Mouse (Mus musculus): Measurements from ENCODE around the gene Ppp4r3a. TPM values are rescaled to one million over a fixed set of nuclear protein-coding genes. Genes with fewer than 3 reads are reported as not detected.
"Not testable (repeated sequence)": the region's sequence is repeated elsewhere in the genome, so short reads cannot be mapped to it uniquely, and the experiment has no call there.

Gene Ppp4r3a
- polyA plus RNA-seq, 1 experiment from 2014 or later = 50.1 TPM

DNA sequence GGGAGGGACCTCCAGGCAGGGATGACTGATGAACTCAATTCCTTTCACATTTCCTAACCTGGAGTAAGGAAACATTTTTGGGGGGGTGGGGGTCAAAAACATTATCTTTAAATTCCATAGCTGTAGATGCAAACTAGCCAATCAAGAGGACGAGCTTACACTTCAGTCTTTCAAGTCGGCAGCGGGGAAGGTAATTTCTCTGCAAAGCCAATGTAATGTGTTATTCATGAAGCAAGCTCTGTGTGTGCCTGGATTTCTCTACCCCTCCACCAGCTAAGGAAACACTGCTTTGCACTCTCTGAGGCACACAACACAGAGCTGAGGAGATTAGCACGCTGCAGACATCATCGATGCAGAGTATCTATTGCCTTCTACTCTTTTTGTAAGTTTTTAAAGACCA, 64.5 kb downstream of the Ppp4r3a start:
- 75% methylated on average over 5 of the region's 5 CpGs for WGBS (ENCODE audit: insufficient replicate concordance)
- H3K4me3 ChIP-seq = no peak overlapping the region
- no peaks in the 10 kb centered on the region for H3K9me3 ChIP-seq (replicated peaks)
- no peak for ATAC-seq
- H3K36me3 ChIP-seq = peaks cover 44% of the 10 kb centered on the region
- H3K4me1 ChIP-seq = peaks cover 79% of the 10 kb centered on the region
- H3K4me2 ChIP-seq = peak overlapping the region; percentile 54; the same call in 1 of the 2 replicates
- no peak overlapping the region for H3K9ac ChIP-seq
- H3K27ac ChIP-seq = no peak overlapping the region
- no peaks in the 10 kb centered on the region for H3K27me3 ChIP-seq (replicated peaks)

DNA sequence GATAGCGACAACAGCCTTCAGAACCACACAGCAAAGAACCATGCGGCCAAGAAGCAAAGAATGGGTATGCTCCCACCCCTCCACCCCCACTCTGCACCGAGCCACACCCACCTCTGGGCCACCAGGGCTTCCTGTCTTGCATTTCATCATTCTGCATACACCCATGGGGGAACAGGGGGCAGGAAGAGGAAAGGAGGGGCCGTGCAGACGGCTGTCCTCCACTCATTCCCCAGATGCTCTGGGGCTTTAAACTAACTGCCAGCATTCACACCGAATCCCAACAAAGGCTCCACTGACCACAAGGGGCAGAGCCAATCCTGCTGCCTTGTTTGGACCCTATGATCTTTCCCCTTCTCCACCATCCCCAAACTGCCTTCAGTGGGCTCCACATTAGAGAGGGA, 65.5 kb downstream of the Ppp4r3a start:
- Histone ChIP-seq H3K4me2 (peak overlapping the region; percentile 54), H3K4me1 (peaks cover 79% of the 10 kb centered on the region), H3K4me3 (peak overlapping the region; percentile 6; the same call in 1 of the 2 replicates), H3K36me3 (peaks cover 33% of the 10 kb centered on the region), H3K27ac (peak overlapping the region; percentile 64), H3K9ac (peak overlapping the region; percentile 48; the same call in 1 of the 2 replicates), H3K27me3 (replicated peaks) (no peaks in the 10 kb centered on the region), H3K9me3 (replicated peaks) (no peaks in the 10 kb centered on the region)
- WGBS (ENCODE audit: insufficient replicate concordance) = 4% methylated on average over 6 of the region's 6 CpGs
- ATAC-seq = peak; percentile 50

DNA sequence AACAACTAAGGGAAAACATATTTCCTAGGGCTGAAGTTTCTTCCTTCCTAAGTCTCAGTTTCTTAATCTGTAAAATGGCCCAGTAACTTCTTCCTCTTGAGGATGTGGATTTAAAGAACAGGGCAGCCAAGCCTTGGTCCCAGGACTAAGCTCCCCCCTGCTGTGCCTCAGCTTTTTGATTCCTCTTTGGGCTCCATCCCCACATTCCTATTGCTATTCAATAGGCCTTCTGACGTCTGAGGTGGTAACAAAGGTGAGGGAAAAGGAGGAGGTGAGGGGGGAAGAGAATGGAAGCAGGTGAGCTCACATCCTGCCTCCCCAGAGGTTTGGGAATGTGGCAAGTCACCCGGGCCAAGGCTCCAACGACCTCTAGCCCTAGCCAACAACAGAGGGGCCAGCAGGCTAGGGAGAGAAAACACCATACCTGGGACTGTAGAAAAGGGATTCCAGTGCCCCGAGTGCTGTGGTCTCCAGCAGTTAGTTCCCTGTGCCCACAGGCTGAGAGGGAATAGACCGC, 67.0 kb downstream of the Ppp4r3a start:
- ATAC-seq = no peak
- no peaks in the 10 kb centered on the region for H3K9me3 ChIP-seq (replicated peaks)
- peaks cover 91% of the 10 kb centered on the region for H3K4me1 ChIP-seq
- peak overlapping the region; percentile 72; the same call in 1 of the 2 replicates for H3K27ac ChIP-seq
- H3K27me3 ChIP-seq (replicated peaks) = no peaks in the 10 kb centered on the region
- peaks cover 20% of the 10 kb centered on the region for H3K36me3 ChIP-seq
- H3K4me2 ChIP-seq = peak overlapping the region; percentile 46; the same call in 1 of the 2 replicates
- no peak overlapping the region for H3K4me3 ChIP-seq
- no peak overlapping the region for H3K9ac ChIP-seq
- 43% methylated on average over 5 of the region's 5 CpGs for WGBS (ENCODE audit: insufficient replicate concordance)

DNA sequence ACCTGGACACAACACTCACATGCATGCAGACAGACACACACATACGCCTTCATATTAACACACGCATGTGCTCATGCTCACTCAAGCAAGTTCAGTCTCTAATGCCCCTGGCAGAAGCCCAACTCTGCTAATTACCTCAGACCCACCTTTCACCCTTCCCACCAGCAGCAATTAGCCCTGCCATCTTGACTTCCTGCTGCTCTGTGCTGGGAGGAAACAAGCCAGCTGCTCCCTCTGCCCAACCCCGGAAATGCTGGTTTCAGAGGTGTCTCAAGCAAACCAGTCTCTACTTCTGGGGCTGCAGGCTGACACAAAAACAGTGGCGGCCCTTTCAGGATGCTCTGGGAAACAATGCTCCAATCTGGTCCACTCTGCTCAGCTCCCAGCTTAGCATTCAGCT, 67.6 kb downstream of the Ppp4r3a start:
- Histone ChIP-seq H3K4me1 (peaks cover 95% of the 10 kb centered on the region), H3K4me3 (no peak overlapping the region), H3K9me3 (replicated peaks) (no peaks in the 10 kb centered on the region), H3K9ac (peak overlapping the region; percentile 50), H3K36me3 (peaks cover 15% of the 10 kb centered on the region), H3K27ac (peak overlapping the region; percentile 72), H3K4me2 (peak overlapping the region; percentile 46), H3K27me3 (replicated peaks) (no peaks in the 10 kb centered on the region)
- 39% methylated on average over 4 of the region's 4 CpGs for WGBS (ENCODE audit: insufficient replicate concordance)
- ATAC-seq = no peak

DNA sequence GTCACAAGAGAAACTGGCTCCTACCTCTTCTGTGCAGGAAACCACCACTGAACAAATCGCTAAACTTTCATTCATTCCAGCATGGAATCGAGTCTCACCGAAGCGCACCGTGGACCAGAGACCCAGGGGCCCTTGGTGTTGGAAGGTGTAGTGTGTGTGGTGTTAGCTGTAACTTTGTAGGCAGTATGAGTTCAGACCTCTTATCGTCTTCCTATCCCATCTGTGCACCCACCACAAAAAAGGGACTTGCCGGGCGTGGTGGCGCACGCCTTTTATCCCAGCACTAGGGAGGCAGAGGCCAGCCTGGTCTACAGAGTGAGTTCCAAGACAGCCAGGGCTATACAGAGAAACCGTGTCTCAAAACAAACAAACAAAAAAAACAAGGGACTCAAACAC, 68.3 kb downstream of the Ppp4r3a start:
- H3K4me3 ChIP-seq = no peak overlapping the region

DNA sequence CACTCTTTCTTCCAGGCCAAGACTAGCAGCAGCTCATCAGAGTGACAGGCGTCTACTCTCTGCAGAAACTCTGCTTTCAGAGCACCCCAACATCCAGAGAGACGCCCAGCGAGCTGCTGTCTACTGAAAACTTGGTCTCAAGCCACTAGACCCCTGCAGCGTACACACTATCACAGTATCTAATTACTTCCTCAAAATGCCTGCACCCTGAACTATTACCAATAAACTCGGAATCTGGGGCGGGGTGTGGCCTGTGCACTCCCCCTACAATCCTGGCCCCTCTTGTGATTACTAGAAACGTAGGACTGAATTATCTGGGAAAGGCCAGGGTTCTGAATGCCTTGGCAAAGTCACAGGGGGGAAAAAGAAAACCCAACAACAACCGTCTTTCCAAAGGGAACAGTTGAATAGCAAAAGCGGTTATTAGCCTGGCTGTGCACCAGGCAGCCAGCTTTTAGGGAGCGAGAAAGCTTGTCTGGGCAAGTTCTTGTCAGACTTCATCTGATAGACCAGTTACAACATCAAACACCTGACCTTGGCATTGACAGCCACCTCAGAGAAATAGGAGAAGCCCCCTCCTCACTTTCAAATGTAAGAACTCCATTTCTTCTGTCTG, 68.8 kb downstream of the Ppp4r3a start:
- 46% methylated on average over 10 of the region's 10 CpGs for WGBS (ENCODE audit: insufficient replicate concordance)
- H3K4me3 ChIP-seq = no peak overlapping the region
- peaks cover 2% of the 10 kb centered on the region for H3K36me3 ChIP-seq
- H3K27ac ChIP-seq = peak overlapping the region; percentile 28; the same call in 1 of the 2 replicates
- H3K4me1 ChIP-seq = peaks cover 99% of the 10 kb centered on the region
- peak overlapping the region; percentile 46 for H3K4me2 ChIP-seq
- no peak overlapping the region for H3K9ac ChIP-seq
- H3K27me3 ChIP-seq (replicated peaks) = no peaks in the 10 kb centered on the region
- no peaks in the 10 kb centered on the region for H3K9me3 ChIP-seq (replicated peaks)
- no peak for ATAC-seq

More for the DNA sequence above, 68.3 kb downstream of the Ppp4r3a start:
- ATAC-seq = peak; percentile 73
- H3K4me2 ChIP-seq = peak overlapping the region; percentile 46
- no peaks in the 10 kb centered on the region for H3K27me3 ChIP-seq (replicated peaks)
- H3K9ac ChIP-seq = peak overlapping the region; percentile 50; the same call in 1 of the 2 replicates
- peaks cover 7% of the 10 kb centered on the region for H3K36me3 ChIP-seq
- H3K4me1 ChIP-seq = peaks cover 98% of the 10 kb centered on the region
- H3K27ac ChIP-seq = peak overlapping the region; percentile 72
- H3K9me3 ChIP-seq (replicated peaks) = no peaks in the 10 kb centered on the region
- 33% methylated on average over 11 of the region's 11 CpGs for WGBS (ENCODE audit: insufficient replicate concordance)

DNA sequence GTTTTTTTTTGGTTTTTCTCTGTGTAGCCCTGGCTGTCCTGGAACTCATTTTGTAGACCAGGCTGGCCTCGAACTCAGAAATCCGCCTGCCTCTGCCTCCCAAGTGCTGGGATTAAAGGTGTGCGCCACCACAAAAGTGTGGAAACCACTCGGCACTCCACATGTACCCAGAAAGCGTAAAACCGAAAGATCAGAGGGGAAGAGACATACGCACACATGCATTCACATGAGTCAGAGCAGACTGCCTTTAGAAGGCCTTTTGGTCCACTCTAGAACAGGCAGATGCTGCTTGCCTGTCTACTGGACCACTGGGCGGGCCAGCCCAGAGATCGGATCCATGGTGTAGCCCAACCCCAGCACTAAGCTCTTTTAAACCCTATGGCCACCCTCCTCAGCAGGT, 69.8 kb downstream of the Ppp4r3a start:
- H3K9ac ChIP-seq; H3K9me3 ChIP-seq (replicated peaks); H3K4me3 ChIP-seq; H3K27me3 ChIP-seq (replicated peaks); H3K27ac ChIP-seq; H3K4me2 ChIP-seq; ATAC-seq; H3K36me3 ChIP-seq: not testable (repeated sequence)
- WGBS (ENCODE audit: insufficient replicate concordance) = 82% methylated on average over 9 of the region's 9 CpGs
- peaks cover 99% of the 10 kb centered on the region for H3K4me1 ChIP-seq

DNA sequence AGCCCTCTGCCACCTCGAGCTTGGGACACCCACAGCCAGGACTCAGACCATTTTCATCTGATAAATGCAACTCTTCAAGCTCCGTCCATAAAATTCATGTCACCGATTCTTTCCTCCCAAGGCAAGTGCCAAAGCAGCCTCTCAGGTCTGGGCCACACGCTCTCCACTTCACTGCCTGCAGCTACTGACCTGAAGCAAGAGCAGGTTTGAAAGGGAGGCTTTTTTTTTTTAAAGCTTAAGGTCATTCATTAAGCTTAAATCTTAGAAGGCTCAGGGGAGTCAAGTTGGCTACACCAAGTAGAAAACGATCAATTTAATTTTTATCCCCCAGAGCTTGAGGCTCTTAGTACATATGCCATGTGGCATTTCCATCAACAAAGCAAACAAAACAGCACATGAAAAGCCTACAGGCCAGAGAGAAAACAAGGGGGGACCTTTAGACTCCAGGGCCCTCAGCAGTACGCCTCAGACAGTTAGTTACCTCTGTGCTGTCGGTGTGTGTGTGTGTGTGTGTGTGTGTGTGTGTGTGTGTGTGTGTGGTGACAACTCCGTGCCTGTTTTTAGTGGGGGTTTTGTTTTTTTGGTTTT, 70.3 kb downstream of the Ppp4r3a start:
- Histone ChIP-seq H3K9me3 (replicated peaks) (no peaks in the 10 kb centered on the region), H3K27me3 (replicated peaks) (no peaks in the 10 kb centered on the region), H3K4me1 (peaks cover 99% of the 10 kb centered on the region), H3K4me2 (no peak overlapping the region), H3K36me3 (no peaks in the 10 kb centered on the region), H3K9ac (peak overlapping the region; percentile 12; the same call in 1 of the 2 replicates), H3K4me3 (no peak overlapping the region), H3K27ac (no peak overlapping the region)
- 68% methylated on average over 8 of the region's 8 CpGs for WGBS (ENCODE audit: insufficient replicate concordance)
- no peak for ATAC-seq

DNA sequence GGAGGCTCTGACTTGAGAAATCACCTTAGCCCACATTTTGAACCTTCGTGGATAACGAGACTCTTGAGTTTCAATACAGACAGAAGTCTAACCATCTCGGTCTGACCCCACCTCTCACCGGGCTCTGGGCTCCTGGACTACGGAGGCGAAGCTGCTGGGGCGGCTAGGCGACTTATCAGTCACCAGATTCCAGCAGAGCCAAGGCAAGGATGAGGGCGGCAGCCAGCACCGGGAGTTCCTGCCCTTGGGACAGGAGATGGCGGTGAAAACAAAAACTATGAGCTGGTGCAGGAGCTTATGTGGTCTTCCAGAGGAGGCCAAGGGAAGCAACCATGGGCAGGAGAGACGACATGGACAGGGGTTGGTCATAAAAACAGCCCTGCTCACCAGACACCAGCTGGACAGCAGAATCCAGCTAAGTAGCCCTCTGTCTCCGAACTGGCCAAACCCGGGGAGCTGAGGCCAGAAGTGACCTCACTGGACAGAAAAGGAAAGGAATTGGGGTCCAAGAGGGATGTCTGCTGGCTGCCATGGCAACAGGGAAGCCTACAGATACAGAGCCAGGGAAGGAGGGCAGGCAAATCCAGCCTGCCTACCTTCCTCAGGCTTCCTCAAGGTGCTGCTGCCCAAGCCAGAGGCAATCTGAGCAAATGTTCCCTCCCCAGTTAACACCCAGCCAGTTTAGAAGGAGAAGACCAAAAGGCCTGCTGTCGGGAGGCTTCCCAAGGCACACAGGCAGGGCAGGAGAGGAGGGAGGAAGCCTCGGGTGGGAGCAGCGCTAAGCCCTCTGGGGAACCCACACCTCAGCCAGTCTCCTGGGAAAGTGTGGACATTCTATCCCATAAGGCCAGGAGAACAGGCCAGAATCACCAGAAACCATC, 71.1 kb downstream of the Ppp4r3a start:
- H3K36me3 ChIP-seq = no peaks in the 10 kb centered on the region
- peak overlapping the region; percentile 17; the same call in 1 of the 2 replicates for H3K27ac ChIP-seq
- H3K4me1 ChIP-seq = peaks cover 99% of the 10 kb centered on the region
- H3K9me3 ChIP-seq (replicated peaks) = no peaks in the 10 kb centered on the region
- peak; percentile 29; the same call in 1 of the 2 replicates for ATAC-seq
- H3K9ac ChIP-seq = peak overlapping the region; percentile 39
- no peak overlapping the region for H3K4me3 ChIP-seq
- no peaks in the 10 kb centered on the region for H3K27me3 ChIP-seq (replicated peaks)
- 34% methylated on average over 17 of the region's 17 CpGs for WGBS (ENCODE audit: insufficient replicate concordance)
- peak overlapping the region; percentile 42 for H3K4me2 ChIP-seq

DNA sequence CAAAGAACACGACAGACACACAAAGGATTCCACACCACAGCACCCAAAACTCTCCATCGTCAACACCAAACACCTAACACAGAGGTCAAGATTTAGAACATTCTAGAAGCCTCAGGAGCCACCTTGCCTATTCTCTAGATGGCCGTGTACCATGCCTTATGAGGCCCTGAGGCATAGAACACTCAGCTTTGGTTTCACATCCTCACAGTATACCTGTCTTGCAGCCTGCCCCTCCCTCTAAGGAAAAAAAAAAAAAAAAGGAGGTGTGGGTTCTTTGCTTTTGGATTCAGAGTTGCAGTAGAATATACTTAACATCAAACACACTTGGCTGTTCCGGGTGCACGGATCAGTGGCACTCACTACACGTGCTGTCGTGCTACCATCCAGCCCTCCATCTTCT, 72.5 kb downstream of the Ppp4r3a start:
- H3K9ac ChIP-seq = no peak overlapping the region
- peak overlapping the region; percentile 64; the same call in 1 of the 2 replicates for H3K27ac ChIP-seq
- no peak overlapping the region for H3K4me2 ChIP-seq
- WGBS (ENCODE audit: insufficient replicate concordance) = 84% methylated on average over 7 of the region's 7 CpGs
- no peak overlapping the region for H3K4me3 ChIP-seq
- no peaks in the 10 kb centered on the region for H3K27me3 ChIP-seq (replicated peaks)
- H3K9me3 ChIP-seq (replicated peaks) = no peaks in the 10 kb centered on the region
- peaks cover 97% of the 10 kb centered on the region for H3K4me1 ChIP-seq
- H3K36me3 ChIP-seq = no peaks in the 10 kb centered on the region
- no peak for ATAC-seq

DNA sequence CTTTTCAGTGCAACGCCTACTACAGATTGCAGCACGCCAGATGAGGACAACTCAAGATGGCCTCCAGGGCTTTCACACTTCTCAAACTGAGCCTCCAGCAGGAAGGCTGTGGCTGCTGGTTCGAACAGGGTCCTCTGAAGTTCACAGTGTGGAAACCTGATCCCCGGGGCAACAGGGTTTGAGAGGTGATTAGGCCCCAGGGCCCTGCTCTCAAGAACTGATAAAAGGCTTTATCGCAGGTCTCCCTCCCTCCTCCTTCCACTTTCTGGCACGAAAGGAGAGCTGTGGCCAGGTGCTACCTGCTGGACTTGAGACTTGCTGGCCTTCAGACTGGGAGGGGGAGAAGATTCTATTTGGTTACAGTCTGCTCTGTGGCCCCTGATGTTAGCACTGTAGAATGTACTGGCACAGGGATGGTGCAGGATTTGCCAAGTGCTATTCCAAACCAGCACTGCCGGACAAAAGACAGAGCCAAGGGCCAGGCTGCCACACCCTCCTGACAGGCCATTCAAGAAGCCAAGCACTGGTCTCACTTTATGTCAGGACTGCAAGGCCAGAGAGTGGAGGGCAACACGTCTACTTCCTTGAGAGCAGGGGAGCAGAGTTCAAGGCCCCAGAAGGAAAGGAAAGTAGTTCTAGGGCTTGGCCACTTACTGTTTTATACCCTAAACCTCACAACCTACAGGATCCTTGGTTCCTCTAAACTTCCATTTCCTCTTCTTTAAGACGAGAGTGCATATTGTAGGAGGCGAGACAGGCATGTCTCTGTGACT, 73.2 kb downstream of the Ppp4r3a start:
- Histone ChIP-seq H3K27me3 (replicated peaks) (no peaks in the 10 kb centered on the region), H3K27ac (peak overlapping the region; percentile 64), H3K4me2 (peak overlapping the region; percentile 51), H3K4me3 (no peak overlapping the region), H3K9ac (peak overlapping the region; percentile 49), H3K4me1 (peaks cover 97% of the 10 kb centered on the region), H3K9me3 (replicated peaks) (no peaks in the 10 kb centered on the region), H3K36me3 (no peaks in the 10 kb centered on the region)
- peak; percentile 66 for ATAC-seq
- WGBS (ENCODE audit: insufficient replicate concordance) = 34% methylated on average over 10 of the region's 10 CpGs
